Mouse (Mus musculus): ENCODE measurements around the gene C130050O18Rik. TPM values are rescaled to one million over a fixed set of nuclear protein-coding genes. Genes with fewer than 3 reads are reported as not detected.

C130050O18Rik gene
- polyA plus RNA-seq, 1 experiment from 2014 or later = 0.36 TPM

DNA sequence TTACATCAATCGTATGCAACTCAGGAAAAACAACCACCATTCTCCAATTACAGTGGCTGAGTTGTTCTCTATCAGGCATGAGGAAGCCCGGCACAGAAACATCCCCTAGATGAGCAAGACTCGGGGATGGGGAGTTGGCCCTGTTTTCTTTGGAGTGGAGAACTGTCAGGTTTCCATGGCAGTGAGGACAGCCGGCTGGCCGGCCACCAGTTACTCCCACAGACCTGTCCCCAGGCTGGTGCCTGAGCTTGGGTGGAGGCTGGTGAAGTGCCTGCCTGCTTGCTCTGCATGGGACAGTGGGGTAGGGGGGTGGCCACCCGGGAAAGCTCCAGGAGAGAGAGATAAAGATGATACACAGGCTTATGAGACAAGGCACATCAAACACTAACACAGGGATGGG is 42.9 kb downstream of the C130050O18Rik start:
- DNase-seq (ENCODE audit: low spot score) = no peak
- Histone ChIP-seq H3K4me2 (ENCODE audit: low read depth) (no peak overlapping the region), H3K27ac (ENCODE audit: low read depth, low read length) (no peak overlapping the region), H3K9ac (ENCODE audit: low read length) (no peak overlapping the region), H3K36me3 (ENCODE audit: control insufficient read depth, insufficient read depth, low read length) (no peaks in the 10 kb centered on the region; the same call in 1 of the 2 replicates), H3K4me3 (ENCODE audit: low read depth, low read length) (no peak overlapping the region), H3K4me1 (ENCODE audit: control insufficient read depth, insufficient read depth, low read length) (peaks cover 12% of the 10 kb centered on the region), H3K27me3 (ENCODE audit: control insufficient read depth, insufficient read depth, low read length) (no peaks in the 10 kb centered on the region), H3K9me3 (ENCODE audit: control insufficient read depth, low read length) (no peaks in the 10 kb centered on the region)
- WGBS = 82% methylated on average over 6 of the region's 6 CpGs
- ATAC-seq (ENCODE audit: insufficient read depth, low FRiP score, low TSS enrichment) = no peak

DNA sequence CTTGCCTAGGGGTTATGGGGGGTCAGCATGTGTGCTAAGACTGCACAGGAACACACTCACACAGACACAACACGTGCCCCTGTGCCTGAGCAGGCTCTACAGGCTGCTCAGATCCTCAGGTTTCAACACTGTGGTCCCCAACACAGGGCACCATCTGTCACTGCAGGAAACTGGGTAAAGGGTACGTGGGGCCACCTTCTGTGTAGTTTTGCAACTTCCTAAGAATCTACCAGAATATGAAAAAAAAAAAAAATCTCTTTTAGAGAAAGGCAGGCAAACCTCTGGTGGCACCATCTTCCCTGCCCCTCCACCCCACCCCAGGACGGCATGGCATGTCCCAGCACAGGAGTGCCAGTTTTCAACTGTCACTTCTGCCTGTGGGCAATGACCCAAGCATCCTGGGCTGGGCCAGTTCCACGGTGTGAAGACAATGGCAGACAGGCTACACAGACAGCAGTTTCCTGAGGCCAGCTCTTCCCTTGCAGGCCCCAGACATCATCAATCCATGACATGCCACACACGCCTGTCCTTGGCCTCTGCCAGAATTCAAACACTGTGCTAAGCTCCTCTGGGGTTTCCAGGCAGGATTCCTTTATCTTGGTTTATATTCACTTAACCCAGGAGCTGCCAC is 44.2 kb downstream of the C130050O18Rik start:
- DNase-seq (ENCODE audit: low spot score) (no peak), ATAC-seq (ENCODE audit: insufficient read depth, low FRiP score, low TSS enrichment) (no peak; the same call in 1 of the 2 replicates)
- Histone ChIP-seq H3K27me3 (ENCODE audit: control insufficient read depth, insufficient read depth, low read length) (no peaks in the 10 kb centered on the region), H3K36me3 (ENCODE audit: control insufficient read depth, insufficient read depth, low read length) (no peaks in the 10 kb centered on the region; the same call in 1 of the 2 replicates), H3K4me2 (ENCODE audit: low read depth) (no peak overlapping the region), H3K9ac (ENCODE audit: low read length) (no peak overlapping the region), H3K27ac (ENCODE audit: low read depth, low read length) (peak overlapping the region; percentile 63; the same call in 1 of the 2 replicates), H3K4me1 (ENCODE audit: control insufficient read depth, insufficient read depth, low read length) (peaks cover 12% of the 10 kb centered on the region), H3K4me3 (ENCODE audit: low read depth, low read length) (no peak overlapping the region), H3K9me3 (ENCODE audit: control insufficient read depth, low read length) (no peaks in the 10 kb centered on the region)
- WGBS = 46% methylated on average over 5 of the region's 5 CpGs

GRCm38 (mm10) chr5:139449926-139450325 is 44.8 kb downstream of the C130050O18Rik start:
- Histone ChIP-seq H3K9ac (ENCODE audit: low read length) (no peak overlapping the region), H3K9me3 (ENCODE audit: control insufficient read depth, low read length) (no peaks in the 10 kb centered on the region), H3K4me3 (ENCODE audit: low read depth, low read length) (no peak overlapping the region), H3K4me1 (ENCODE audit: control insufficient read depth, insufficient read depth, low read length) (peaks cover 12% of the 10 kb centered on the region), H3K27ac (ENCODE audit: low read depth, low read length) (peak overlapping the region; percentile 63), H3K36me3 (ENCODE audit: control insufficient read depth, insufficient read depth, low read length) (no peaks in the 10 kb centered on the region; the same call in 1 of the 2 replicates), H3K4me2 (ENCODE audit: low read depth) (no peak overlapping the region), H3K27me3 (ENCODE audit: control insufficient read depth, insufficient read depth, low read length) (no peaks in the 10 kb centered on the region)
- no peak; the same call in 1 of the 2 replicates for ATAC-seq (ENCODE audit: insufficient read depth, low FRiP score, low TSS enrichment)
- WGBS = 29% methylated on average over 4 of the region's 4 CpGs
- peak; percentile 53 for DNase-seq (ENCODE audit: low spot score)

- no peak overlapping the region for H3K4me2 ChIP-seq (ENCODE audit: low read depth)
- WGBS = 89% methylated on average over 10 of the region's 10 CpGs
- peaks cover 12% of the 10 kb centered on the region for H3K4me1 ChIP-seq (ENCODE audit: control insufficient read depth, insufficient read depth, low read length)
- H3K4me3 ChIP-seq (ENCODE audit: low read depth, low read length) = no peak overlapping the region
- no peak overlapping the region for H3K27ac ChIP-seq (ENCODE audit: low read depth, low read length)
- H3K27me3 ChIP-seq (ENCODE audit: control insufficient read depth, insufficient read depth, low read length) = no peaks in the 10 kb centered on the region
- no peaks in the 10 kb centered on the region for H3K9me3 ChIP-seq (ENCODE audit: control insufficient read depth, low read length)
- no peaks in the 10 kb centered on the region; the same call in 1 of the 2 replicates for H3K36me3 ChIP-seq (ENCODE audit: control insufficient read depth, insufficient read depth, low read length)
- ATAC-seq (ENCODE audit: insufficient read depth, low FRiP score, low TSS enrichment) (no peak), DNase-seq (ENCODE audit: low spot score) (no peak)
- H3K9ac ChIP-seq (ENCODE audit: low read length) = no peak overlapping the region
These were observed 48.0 kb downstream of the C130050O18Rik start for GRCm38 (mm10) chr5:139453031-139453430.

GRCm38 (mm10) chr5:139455166-139455565 is 50.1 kb downstream of the C130050O18Rik start:
- H3K4me1 ChIP-seq (ENCODE audit: control insufficient read depth, insufficient read depth, low read length) = peaks cover 4% of the 10 kb centered on the region; the same call in 1 of the 2 replicates
- no peak overlapping the region for H3K27ac ChIP-seq (ENCODE audit: low read depth, low read length)
- WGBS = 94% methylated on average over 12 of the region's 12 CpGs
- no peaks in the 10 kb centered on the region for H3K9me3 ChIP-seq (ENCODE audit: control insufficient read depth, low read length)
- no peak overlapping the region for H3K9ac ChIP-seq (ENCODE audit: low read length)
- no peaks in the 10 kb centered on the region; the same call in 1 of the 2 replicates for H3K36me3 ChIP-seq (ENCODE audit: control insufficient read depth, insufficient read depth, low read length)
- no peak overlapping the region for H3K4me2 ChIP-seq (ENCODE audit: low read depth)
- no peaks in the 10 kb centered on the region for H3K27me3 ChIP-seq (ENCODE audit: control insufficient read depth, insufficient read depth, low read length)
- no peak overlapping the region for H3K4me3 ChIP-seq (ENCODE audit: low read depth, low read length)
- no peak for ATAC-seq (ENCODE audit: insufficient read depth, low FRiP score, low TSS enrichment)
- DNase-seq (ENCODE audit: low spot score) = no peak

DNA sequence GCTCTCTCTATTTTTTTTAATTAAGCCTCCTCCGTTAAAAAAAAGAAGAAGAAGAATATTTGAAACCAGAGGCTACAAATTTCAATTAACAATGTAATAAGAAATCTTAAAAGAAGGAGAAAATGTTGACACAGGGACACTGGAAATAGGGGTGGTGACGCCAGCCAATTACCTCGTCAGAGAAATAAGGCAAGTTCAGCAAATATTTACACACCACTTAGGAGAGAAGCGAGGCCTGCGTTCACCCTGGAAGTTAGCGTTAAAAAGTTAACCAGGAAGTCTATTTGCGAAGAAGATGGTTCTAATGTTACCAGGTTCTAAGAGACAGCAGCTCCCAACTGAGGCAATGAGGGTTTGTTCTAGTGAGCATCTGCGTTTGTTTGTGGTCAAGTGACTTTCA is 52.2 kb downstream of the C130050O18Rik start:
- Histone ChIP-seq H3K36me3 (ENCODE audit: control insufficient read depth, insufficient read depth, low read length) (no peaks in the 10 kb centered on the region), H3K4me1 (ENCODE audit: control insufficient read depth, insufficient read depth, low read length) (peaks cover 4% of the 10 kb centered on the region; the same call in 1 of the 2 replicates), H3K4me2 (ENCODE audit: low read depth) (no peak overlapping the region), H3K9ac (ENCODE audit: low read length) (no peak overlapping the region), H3K4me3 (ENCODE audit: low read depth, low read length) (no peak overlapping the region), H3K27me3 (ENCODE audit: control insufficient read depth, insufficient read depth, low read length) (no peaks in the 10 kb centered on the region), H3K9me3 (ENCODE audit: control insufficient read depth, low read length) (no peaks in the 10 kb centered on the region), H3K27ac (ENCODE audit: low read depth, low read length) (no peak overlapping the region)
- ATAC-seq (ENCODE audit: insufficient read depth, low FRiP score, low TSS enrichment) (no peak), DNase-seq (ENCODE audit: low spot score) (no peak)
- 95% methylated on average over 8 of the region's 8 CpGs for WGBS

DNA sequence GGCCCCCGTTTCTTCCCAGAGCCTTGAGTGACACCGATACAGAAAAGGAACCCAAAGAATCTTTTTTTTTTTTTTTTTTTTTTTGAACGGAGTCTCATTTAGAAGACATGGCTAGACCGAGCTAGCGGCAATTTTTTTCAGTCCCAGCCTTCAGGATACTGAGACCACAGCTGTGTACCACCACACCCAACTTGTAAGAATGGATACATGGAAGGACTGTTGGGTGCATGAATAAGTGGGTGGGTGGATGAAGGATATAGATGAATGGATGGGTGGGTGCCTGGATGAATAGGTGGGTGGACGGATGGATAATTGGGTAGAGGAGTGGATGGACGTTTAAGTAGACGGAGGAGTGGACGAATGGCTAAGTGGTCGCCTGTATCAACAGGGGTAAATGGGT is 54.9 kb downstream of the C130050O18Rik start:
- Histone ChIP-seq H3K36me3 (ENCODE audit: control insufficient read depth, insufficient read depth, low read length) (no peaks in the 10 kb centered on the region), H3K4me1 (ENCODE audit: control insufficient read depth, insufficient read depth, low read length) (peaks cover 4% of the 10 kb centered on the region; the same call in 1 of the 2 replicates), H3K4me3 (ENCODE audit: low read depth, low read length) (peak overlapping the region; percentile 59), H3K27me3 (ENCODE audit: control insufficient read depth, insufficient read depth, low read length) (no peaks in the 10 kb centered on the region), H3K9me3 (ENCODE audit: control insufficient read depth, low read length) (no peaks in the 10 kb centered on the region), H3K4me2 (ENCODE audit: low read depth) (peak overlapping the region; percentile 63), H3K9ac (ENCODE audit: low read length) (peak overlapping the region; percentile 50; the same call in 1 of the 2 replicates), H3K27ac (ENCODE audit: low read depth, low read length) (no peak overlapping the region)
- 10% methylated on average over 10 of the region's 10 CpGs for WGBS
- DNase-seq (ENCODE audit: low spot score) = no peak
- ATAC-seq (ENCODE audit: insufficient read depth, low FRiP score, low TSS enrichment) = 0 out of 2 replicates have a peak, but pooled peaks have one; percentile 27

DNA sequence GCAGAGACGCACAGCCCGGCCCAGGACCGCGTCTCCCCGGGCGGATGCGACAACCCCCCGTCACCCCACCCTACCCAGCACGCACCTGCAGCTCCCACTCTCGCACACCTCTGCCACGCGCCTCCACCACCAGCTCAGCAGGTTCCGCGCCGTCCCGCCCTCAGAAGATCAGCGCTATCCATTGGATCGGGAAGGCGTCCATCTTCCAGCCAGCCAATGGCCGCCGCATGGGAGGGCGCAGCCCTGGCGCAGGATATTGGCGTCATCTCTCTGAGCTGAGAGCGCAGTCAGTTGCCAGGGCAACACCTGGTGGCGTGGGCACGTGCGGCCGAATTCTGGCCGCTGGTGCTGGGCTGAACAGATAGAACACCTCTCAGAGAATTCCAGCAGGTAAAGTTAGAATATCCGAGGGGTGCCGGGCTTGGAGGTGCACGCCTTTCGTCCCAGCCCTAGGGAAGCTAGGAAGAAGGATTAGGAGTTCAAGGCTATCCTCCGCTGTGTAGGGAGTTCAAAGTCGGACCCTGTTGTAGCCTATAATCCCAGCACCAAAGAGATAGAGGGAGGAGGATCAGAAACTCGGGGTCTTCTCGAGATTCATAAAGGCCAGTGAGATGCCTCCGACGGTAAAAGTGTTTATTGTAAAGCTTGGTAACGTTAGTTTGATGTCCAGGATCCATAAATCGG is 55.4 kb downstream of the C130050O18Rik start, which contains the start of gene 3110082I17Rik:
3110082I17Rik (minus strand) TSS at position 144 of the 684 bp plus-strand sequence.
- peak; percentile 98 for ATAC-seq (ENCODE audit: insufficient read depth, low FRiP score, low TSS enrichment)
- Histone ChIP-seq H3K36me3 (ENCODE audit: control insufficient read depth, insufficient read depth, low read length) (no peaks in the 10 kb centered on the region), H3K9me3 (ENCODE audit: control insufficient read depth, low read length) (no peaks in the 10 kb centered on the region), H3K27ac (ENCODE audit: low read depth, low read length) (no peak within 1 kb of the TSS), H3K4me3 (ENCODE audit: low read depth, low read length) (peak within 1 kb of the TSS; percentile 59), H3K9ac (ENCODE audit: low read length) (peak within 1 kb of the TSS; percentile 50; the same call in 1 of the 2 replicates), H3K27me3 (ENCODE audit: control insufficient read depth, insufficient read depth, low read length) (no peaks in the 10 kb centered on the region), H3K4me2 (ENCODE audit: low read depth) (peak within 1 kb of the TSS; percentile 63), H3K4me1 (ENCODE audit: control insufficient read depth, insufficient read depth, low read length) (peaks cover 4% of the 10 kb centered on the region; the same call in 1 of the 2 replicates)
- WGBS = 4% methylated on average over 42 of the region's 42 CpGs
- DNase-seq (ENCODE audit: low spot score) = peak; percentile 96
